Mouse (Mus musculus) ES-E14 (cell line): ENCODE measurements at regions not wholly inside any gene's neighbourhood (a gene's known extent, or its start where the extent isn't known, plus 50 kb on each side); places are given as distances from the start of the nearest gene placed in this dataset.

Experiments
- CHD2 ChIP-seq: IDR thresholded peaks from 2 replicates; pipeline ENCODE4 v1.6.1; 2014; ENCODE audit warnings: mild to moderate bottlenecking, low read depth, low read length, inconsistent platforms
- HCFC1 ChIP-seq: IDR thresholded peaks from 2 replicates; pipeline ENCODE4 v1.6.1; 2012; ENCODE audit warnings: low read length, inconsistent platforms, borderline replicate concordance; ENCODE audit not compliant: insufficient read depth
- MAFK ChIP-seq: IDR thresholded peaks from 2 replicates; pipeline ENCODE4 v1.6.1; 2014; ENCODE audit warnings: mild to moderate bottlenecking, low read depth, low read length, inconsistent platforms; ENCODE audit not compliant: insufficient read depth
- ZC3H11A ChIP-seq: IDR thresholded peaks from 2 replicates; pipeline ENCODE4 v1.6.1; 2012; ENCODE audit warnings: low read depth, mild to moderate bottlenecking, inconsistent platforms, low read length, borderline replicate concordance
- ZNF384 ChIP-seq: IDR thresholded peaks from 2 replicates; pipeline ENCODE4 v1.6.1; 2012; ENCODE audit warnings: low read depth, low read length, inconsistent platforms

GRCm38 (mm10) chr8:126727068-126727467 is 133.3 kb upstream of the Irf2bp2 start:
- TF ChIP-seq HCFC1, result no peak
- TF ChIP-seq MAFK, result no peak
- no peak for TF ChIP-seq CHD2
- TF ChIP-seq ZC3H11A, result no peak
- TF ChIP-seq ZNF384, result no peak
